Mouse (Mus musculus): ENCODE measurements around the gene Selenoo. TPM values are rescaled to one million over a fixed set of nuclear protein-coding genes. Genes with fewer than 3 reads are reported as not detected.
A peak's percentile ranks its signal among the peaks of the same experiment; 100 is the strongest.

The Selenoo gene
- 18.8 and 21.4 TPM in 2 replicates for polyA plus RNA-seq (2014; fragmentation: Nextera tagmentation; extraction: Ambion mirVana)

DNA sequence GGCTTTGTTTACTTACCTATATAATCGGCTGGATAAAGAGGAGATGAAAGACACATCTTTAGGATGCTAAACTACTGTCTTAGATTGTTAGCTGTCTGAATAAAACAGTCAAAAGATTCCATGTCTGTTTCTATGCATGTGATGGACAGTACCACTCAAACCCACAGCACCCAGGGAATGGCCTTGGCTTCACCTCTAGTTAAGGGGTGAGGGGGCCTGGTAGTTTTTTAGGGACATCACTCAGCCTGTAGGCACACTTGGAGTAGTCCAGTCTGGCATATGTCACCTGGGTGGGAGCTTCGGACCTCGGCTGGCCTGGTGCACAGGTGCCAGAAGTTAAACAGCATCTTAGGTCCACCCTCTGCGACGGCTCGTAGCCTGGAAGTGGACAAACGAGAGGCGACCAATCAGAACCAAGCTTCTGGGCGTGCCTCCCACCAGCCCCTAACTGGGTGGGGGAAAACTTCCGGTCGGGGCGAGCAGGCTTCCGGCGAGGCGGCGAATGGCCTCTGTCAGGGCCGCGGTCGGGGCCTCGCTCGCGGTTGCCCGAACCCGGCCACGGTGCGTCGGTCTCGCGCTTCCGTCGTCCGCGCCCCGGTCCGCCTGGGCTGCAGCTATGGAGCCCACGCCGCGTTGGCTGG lies at the start of gene Selenoo:
Selenoo (plus strand) TSS at position 478 of the 641 bp plus-strand sequence.
- Histone ChIP-seq H3K27me3 (ENCODE audit: control insufficient read depth, insufficient read depth, low read length) (no peaks in the 10 kb centered on the region), H3K4me2 (replicated peaks; ENCODE audit: low read depth, low read length) (peak within 1 kb of the TSS; percentile 80), H3K9ac (ENCODE audit: low read depth, low read length) (peak within 1 kb of the TSS; percentile 95), H3K4me3 (ENCODE audit: low read length) (peak within 1 kb of the TSS; percentile 95), H3K27ac (ENCODE audit: low read depth, low read length) (peak within 1 kb of the TSS; percentile 74; the same call in 1 of the 2 replicates), H3K9me3 (ENCODE audit: control insufficient read depth, low read length) (no peaks in the 10 kb centered on the region), H3K36me3 (ENCODE audit: control insufficient read depth, insufficient read depth, low read length) (peaks cover 46% of the 10 kb centered on the region), H3K4me1 (ENCODE audit: control insufficient read depth, insufficient read depth, low read length) (peaks cover 9% of the 10 kb centered on the region; the same call in 1 of the 2 replicates)
- ATAC-seq (ENCODE audit: low FRiP score, low TSS enrichment), result peak; percentile 98
- WGBS, result 2% methylated on average over 28 of the region's 38 CpGs

DNA sequence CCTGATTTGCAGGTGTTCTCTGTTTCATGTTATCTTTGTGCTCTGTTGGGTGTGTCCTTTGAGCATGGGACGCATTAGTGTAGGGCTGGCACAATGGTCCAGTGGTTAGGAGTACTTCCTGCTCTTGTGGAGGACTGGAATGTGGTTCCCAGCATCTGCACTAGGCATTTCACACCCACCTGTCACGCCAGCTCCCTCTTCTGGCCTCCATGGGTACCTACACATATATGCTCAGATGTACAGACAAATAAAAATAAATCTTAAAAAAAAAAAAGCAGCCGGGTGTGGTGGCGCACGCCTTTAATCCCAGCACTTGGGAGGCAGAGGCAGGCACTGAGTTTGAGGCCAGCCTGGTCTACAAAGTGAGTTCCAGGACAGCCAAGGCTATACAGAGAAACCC lies 44.5 kb upstream of the Selenoo start:
- Histone ChIP-seq H3K36me3 (ENCODE audit: control insufficient read depth, insufficient read depth, low read length) (no peaks in the 10 kb centered on the region), H3K4me3 (ENCODE audit: low read length) (no peak overlapping the region), H3K9ac (ENCODE audit: low read depth, low read length) (no peak overlapping the region), H3K4me2 (replicated peaks; ENCODE audit: low read depth, low read length) (no peak overlapping the region), H3K27me3 (ENCODE audit: control insufficient read depth, insufficient read depth, low read length) (no peaks in the 10 kb centered on the region), H3K4me1 (ENCODE audit: control insufficient read depth, insufficient read depth, low read length) (no peaks in the 10 kb centered on the region), H3K9me3 (ENCODE audit: control insufficient read depth, low read length) (peaks cover 5% of the 10 kb centered on the region; the same call in 1 of the 2 replicates), H3K27ac (ENCODE audit: low read depth, low read length) (no peak overlapping the region)
- 73% methylated on average over 5 of the region's 5 CpGs for WGBS
- no peak for ATAC-seq (ENCODE audit: low FRiP score, low TSS enrichment)

DNA sequence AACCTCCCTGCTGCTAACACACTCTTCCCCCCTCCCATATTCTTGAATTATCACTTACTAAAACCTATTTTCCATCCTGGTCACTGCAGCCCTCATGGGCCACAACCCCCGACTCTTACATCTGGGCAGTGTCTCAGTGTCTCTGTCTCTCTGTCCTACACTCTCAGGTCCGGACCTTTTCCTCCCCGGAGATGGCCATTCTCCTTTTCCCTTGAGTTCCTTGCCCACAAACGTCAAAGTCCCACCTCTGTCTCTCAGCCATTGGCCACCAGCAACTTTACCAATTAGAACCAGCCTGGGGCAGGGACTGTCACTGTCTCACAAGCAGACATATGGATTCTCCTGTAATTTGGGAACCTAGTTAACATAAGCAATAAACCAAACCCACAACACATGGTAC lies 42.5 kb upstream of the Selenoo start:
- Histone ChIP-seq H3K27me3 (ENCODE audit: control insufficient read depth, insufficient read depth, low read length) (no peaks in the 10 kb centered on the region), H3K36me3 (ENCODE audit: control insufficient read depth, insufficient read depth, low read length) (no peaks in the 10 kb centered on the region), H3K4me3 (ENCODE audit: low read length) (no peak overlapping the region), H3K4me2 (replicated peaks; ENCODE audit: low read depth, low read length) (no peak overlapping the region), H3K27ac (ENCODE audit: low read depth, low read length) (no peak overlapping the region), H3K9ac (ENCODE audit: low read depth, low read length) (no peak overlapping the region), H3K9me3 (ENCODE audit: control insufficient read depth, low read length) (peaks cover 5% of the 10 kb centered on the region; the same call in 1 of the 2 replicates), H3K4me1 (ENCODE audit: control insufficient read depth, insufficient read depth, low read length) (no peaks in the 10 kb centered on the region)
- WGBS, result 83% methylated on average over 4 of the region's 4 CpGs
- no peak for ATAC-seq (ENCODE audit: low FRiP score, low TSS enrichment)

DNA sequence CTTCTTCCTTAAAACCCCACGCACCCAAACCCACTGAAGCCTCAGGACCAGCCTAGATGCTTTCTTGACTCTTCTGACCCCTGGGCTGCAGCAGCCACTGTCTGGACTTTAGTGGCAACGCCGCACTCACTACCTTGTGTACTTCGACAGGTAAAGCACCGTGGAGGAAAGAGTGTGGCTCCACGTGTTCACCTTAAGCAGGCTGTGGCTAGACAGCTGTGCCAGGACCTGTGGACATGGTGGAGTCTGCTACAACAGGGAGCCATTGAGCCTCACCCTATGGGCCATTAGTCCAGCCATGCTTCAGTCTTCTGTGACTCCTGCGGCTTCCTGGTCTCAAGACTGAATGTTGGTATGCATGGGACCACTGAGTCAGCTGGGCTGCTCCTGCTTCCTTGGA lies 34.2 kb upstream of the Selenoo start:
- 91% methylated on average over 7 of the region's 7 CpGs for WGBS
- Histone ChIP-seq H3K4me2 (replicated peaks; ENCODE audit: low read depth, low read length) (no peak overlapping the region), H3K4me3 (ENCODE audit: low read length) (no peak overlapping the region), H3K27me3 (ENCODE audit: control insufficient read depth, insufficient read depth, low read length) (peaks cover 22% of the 10 kb centered on the region), H3K4me1 (ENCODE audit: control insufficient read depth, insufficient read depth, low read length) (no peaks in the 10 kb centered on the region), H3K36me3 (ENCODE audit: control insufficient read depth, insufficient read depth, low read length) (no peaks in the 10 kb centered on the region), H3K9me3 (ENCODE audit: control insufficient read depth, low read length) (no peaks in the 10 kb centered on the region), H3K27ac (ENCODE audit: low read depth, low read length) (no peak overlapping the region), H3K9ac (ENCODE audit: low read depth, low read length) (no peak overlapping the region)
- ATAC-seq (ENCODE audit: low FRiP score, low TSS enrichment), result no peak

DNA sequence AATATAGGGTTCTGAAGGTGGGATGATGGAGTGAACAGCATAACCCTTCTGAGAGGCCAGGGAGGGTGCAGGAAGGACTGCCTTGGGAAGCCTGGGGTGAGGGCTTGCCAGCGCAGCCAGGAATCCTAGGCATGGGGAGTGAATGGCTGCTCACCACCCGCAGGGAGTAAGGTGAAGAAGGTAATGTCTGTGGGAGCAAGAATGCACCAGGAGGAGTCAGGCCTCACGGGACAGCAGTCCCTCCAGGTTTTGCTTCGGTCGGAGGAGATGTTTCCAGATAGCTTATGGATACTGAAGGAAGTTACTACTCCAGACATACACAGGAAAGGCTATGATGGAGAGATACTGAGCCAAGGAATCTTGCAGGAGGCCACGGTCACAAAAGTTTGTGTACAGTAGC lies 30.1 kb upstream of the Selenoo start:
- Histone ChIP-seq H3K4me2 (replicated peaks; ENCODE audit: low read depth, low read length) (peak overlapping the region; percentile 100), H3K4me3 (ENCODE audit: low read length) (peak overlapping the region; percentile 64; the same call in 1 of the 2 replicates), H3K27ac (ENCODE audit: low read depth, low read length) (no peak overlapping the region), H3K36me3 (ENCODE audit: control insufficient read depth, insufficient read depth, low read length) (no peaks in the 10 kb centered on the region), H3K9ac (ENCODE audit: low read depth, low read length) (no peak overlapping the region), H3K9me3 (ENCODE audit: control insufficient read depth, low read length) (no peaks in the 10 kb centered on the region), H3K27me3 (ENCODE audit: control insufficient read depth, insufficient read depth, low read length) (peaks cover 41% of the 10 kb centered on the region), H3K4me1 (ENCODE audit: control insufficient read depth, insufficient read depth, low read length) (no peaks in the 10 kb centered on the region)
- no peak for ATAC-seq (ENCODE audit: low FRiP score, low TSS enrichment)
- WGBS, result 29% methylated on average over 6 of the region's 6 CpGs

DNA sequence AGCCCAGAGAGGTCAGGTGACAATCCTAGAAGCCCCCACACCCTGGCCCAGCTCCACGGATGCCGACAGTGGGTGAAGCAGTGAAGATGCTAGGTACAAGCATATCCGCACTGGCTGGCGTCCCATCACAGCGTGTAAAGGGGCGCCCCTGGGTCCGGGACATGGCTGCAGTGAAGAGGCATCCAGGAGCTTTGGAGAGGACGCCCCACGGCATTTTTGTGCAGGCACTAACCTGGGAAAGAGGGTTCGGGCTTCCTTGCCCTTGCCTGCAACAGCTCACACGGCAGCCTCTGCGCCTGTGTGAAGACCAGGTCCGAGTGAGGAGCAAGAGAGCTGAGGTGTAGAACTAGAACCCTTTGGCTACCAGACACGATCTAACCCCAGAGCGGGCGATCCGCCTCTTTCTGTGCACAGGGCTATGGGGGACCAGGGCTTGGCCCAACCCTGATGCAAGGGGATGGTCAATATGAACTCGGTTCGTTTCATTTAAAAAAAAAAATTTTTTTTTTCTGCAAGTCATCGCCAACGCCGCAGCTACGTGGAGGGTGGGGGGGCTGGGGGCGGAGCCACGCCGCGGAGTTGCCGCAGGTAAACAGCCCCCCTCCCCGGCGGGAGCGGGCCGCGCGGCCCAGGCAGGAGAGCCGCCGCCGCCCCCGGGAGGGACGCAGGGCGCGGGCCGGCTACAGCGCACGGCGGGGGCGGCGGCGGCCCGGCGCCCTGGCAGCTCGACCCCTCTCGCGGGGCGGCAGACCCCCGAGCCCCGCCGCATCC lies 29.5 kb upstream of the Selenoo start, which contains the start of gene Panx2:
Panx2 (plus strand) TSS at position 574 of the 771 bp plus-strand sequence.
- Histone ChIP-seq H3K4me2 (replicated peaks; ENCODE audit: low read depth, low read length) (peak within 1 kb of the TSS; percentile 100), H3K9me3 (ENCODE audit: control insufficient read depth, low read length) (no peaks in the 10 kb centered on the region), H3K4me3 (ENCODE audit: low read length) (peak within 1 kb of the TSS; percentile 64), H3K9ac (ENCODE audit: low read depth, low read length) (peak within 1 kb of the TSS; percentile 73), H3K27ac (ENCODE audit: low read depth, low read length) (no peak within 1 kb of the TSS), H3K36me3 (ENCODE audit: control insufficient read depth, insufficient read depth, low read length) (no peaks in the 10 kb centered on the region), H3K27me3 (ENCODE audit: control insufficient read depth, insufficient read depth, low read length) (peaks cover 41% of the 10 kb centered on the region), H3K4me1 (ENCODE audit: control insufficient read depth, insufficient read depth, low read length) (no peaks in the 10 kb centered on the region)
- ATAC-seq (ENCODE audit: low FRiP score, low TSS enrichment), result peak; percentile 62; the same call in 1 of the 2 replicates
- 1% methylated on average over 48 of the region's 57 CpGs for WGBS

DNA sequence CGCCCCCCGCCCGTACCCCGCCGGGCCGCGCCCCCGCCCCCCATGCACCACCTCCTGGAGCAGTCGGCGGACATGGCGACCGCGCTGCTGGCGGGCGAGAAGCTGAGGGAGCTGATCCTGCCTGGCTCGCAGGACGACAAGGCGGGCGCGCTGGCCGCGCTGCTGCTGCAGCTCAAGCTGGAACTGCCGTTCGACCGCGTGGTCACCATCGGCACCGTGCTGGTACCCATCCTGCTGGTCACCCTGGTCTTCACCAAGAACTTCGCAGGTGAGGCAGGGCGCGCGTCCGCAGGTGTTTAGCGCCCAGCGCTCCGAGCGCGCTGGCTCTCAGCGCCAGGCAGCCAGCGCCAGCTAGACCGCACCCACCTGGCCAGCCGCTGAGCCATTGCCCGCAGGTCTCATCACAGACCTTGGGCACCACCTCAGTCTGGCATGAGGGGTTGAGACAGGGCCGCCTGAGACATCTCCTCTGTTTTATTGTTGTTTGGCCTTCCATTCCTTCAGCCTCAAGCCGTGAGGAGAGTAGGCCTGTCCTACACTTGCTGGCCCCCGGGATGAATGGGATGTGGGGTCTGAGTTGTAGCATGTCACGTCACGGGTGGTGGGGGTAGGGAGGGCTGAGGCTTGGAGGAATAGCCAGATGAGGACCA lies 28.7 kb upstream of the Selenoo start:
- 1% methylated on average over 34 of the region's 48 CpGs for WGBS

DNA sequence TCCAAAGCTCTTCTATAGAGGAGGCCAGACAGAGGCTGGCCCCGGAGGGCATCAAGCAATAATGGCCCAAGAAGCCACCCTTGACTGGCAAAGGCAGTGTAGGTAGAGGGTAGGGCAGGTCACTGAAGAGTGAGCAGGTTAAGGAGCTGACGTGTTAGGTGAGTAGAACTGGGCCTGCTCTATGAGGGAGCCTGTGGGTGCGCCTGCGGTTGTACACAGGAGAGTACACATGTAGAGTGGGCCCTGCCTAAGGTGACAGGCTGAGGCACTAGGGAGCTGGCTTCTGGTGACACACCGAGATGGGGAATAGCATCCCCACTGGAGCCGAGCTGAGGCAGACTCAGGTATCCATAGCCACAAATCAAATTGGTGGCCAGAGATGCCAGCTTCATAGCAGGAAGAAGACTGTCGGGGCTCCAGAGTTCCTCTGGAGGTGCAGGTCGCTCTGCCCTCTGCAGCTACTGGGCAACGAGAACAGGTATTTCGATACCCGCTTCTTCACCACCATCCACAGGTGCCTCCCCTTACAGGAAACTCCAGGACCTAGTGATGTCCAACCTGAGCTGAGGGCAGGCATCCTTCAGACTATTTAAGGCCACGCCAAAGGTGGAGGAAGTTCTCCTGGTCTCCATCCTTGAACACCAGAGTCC lies 27.9 kb upstream of the Selenoo start:
- no peak overlapping the region for H3K9ac ChIP-seq (ENCODE audit: low read depth, low read length)
- no peak overlapping the region for H3K4me3 ChIP-seq (ENCODE audit: low read length)
- ATAC-seq (ENCODE audit: low FRiP score, low TSS enrichment), result 0 out of 2 replicates have a peak, but pooled peaks have one; percentile 13
- H3K27me3 ChIP-seq (ENCODE audit: control insufficient read depth, insufficient read depth, low read length), result peaks cover 41% of the 10 kb centered on the region
- H3K4me2 ChIP-seq (replicated peaks; ENCODE audit: low read depth, low read length), result no peak overlapping the region
- H3K4me1 ChIP-seq (ENCODE audit: control insufficient read depth, insufficient read depth, low read length), result no peaks in the 10 kb centered on the region
- no peaks in the 10 kb centered on the region for H3K9me3 ChIP-seq (ENCODE audit: control insufficient read depth, low read length)
- no peak overlapping the region for H3K27ac ChIP-seq (ENCODE audit: low read depth, low read length)
- WGBS, result 86% methylated on average over 12 of the region's 12 CpGs
- H3K36me3 ChIP-seq (ENCODE audit: control insufficient read depth, insufficient read depth, low read length), result no peaks in the 10 kb centered on the region

More for the DNA sequence above, 28.7 kb upstream of the Selenoo start:
- Histone ChIP-seq H3K9me3 (ENCODE audit: control insufficient read depth, low read length) (no peaks in the 10 kb centered on the region), H3K36me3 (ENCODE audit: control insufficient read depth, insufficient read depth, low read length) (no peaks in the 10 kb centered on the region), H3K4me2 (replicated peaks; ENCODE audit: low read depth, low read length) (peak overlapping the region; percentile 100), H3K27ac (ENCODE audit: low read depth, low read length) (no peak overlapping the region), H3K9ac (ENCODE audit: low read depth, low read length) (peak overlapping the region; percentile 73), H3K4me3 (ENCODE audit: low read length) (peak overlapping the region; percentile 64), H3K4me1 (ENCODE audit: control insufficient read depth, insufficient read depth, low read length) (no peaks in the 10 kb centered on the region), H3K27me3 (ENCODE audit: control insufficient read depth, insufficient read depth, low read length) (peaks cover 41% of the 10 kb centered on the region)
- ATAC-seq (ENCODE audit: low FRiP score, low TSS enrichment), result peak; percentile 29; the same call in 1 of the 2 replicates
